Mouse (Mus musculus): ENCODE data around the gene Btg4.

DNA sequence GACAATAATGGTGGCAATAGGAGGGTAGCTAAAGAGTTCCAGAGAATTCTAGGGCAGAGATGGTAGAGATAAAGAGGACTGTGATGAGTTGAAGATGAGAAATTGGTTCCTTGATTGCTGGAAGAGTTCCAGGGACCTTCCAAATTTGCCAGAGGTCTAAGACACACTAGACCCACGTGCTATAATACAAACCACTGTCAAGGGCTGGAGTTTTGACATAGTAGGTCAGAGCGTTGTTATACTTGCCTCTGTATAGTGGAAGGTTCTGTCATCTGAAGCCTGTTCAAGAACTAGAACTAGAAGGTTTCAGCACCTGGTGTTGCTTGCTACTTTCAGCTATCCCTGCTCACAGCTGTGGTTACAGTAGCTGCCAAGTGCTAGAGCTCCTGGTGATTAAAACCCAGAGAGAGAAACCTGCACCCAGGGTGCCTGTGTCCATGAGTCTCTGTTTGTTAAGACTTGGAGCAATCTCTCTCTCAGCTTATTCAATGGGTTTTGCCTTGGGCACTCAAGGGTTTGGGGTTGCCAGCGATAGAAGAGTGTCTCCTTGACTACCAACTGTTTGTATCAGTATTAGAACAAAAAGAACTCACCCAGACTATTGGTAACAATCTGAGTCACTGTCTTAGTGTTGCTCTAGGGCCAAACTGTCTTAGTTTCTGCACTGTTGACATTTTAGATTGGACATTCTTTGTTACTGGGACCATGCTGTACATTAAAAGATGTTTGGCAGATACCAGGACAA, 27.7 kb upstream of the Btg4 start:
- no peak for TF ChIP-seq CTCF (IDR thresholded peaks at IDR 0.05; ENCODE audit: low read depth)
- no peak for TF ChIP-seq EP300 (optimal IDR thresholded peaks at IDR 0.05)
